Mouse (Mus musculus) lung, embryonic 16.5 days (tissue): ENCODE results near the gene Gm12258. TPM values are rescaled to one million over a fixed set of nuclear protein-coding genes. Genes with fewer than 3 reads are reported as not detected.
"Not testable (repeated sequence)": the region's sequence is repeated elsewhere in the genome, so short reads cannot be mapped to it uniquely, and the experiment has no call there.

Experiments
- ATAC-seq: fragments of 200-750 bp; cut with Nextera tagmentation; 2 replicates; pipeline ENCODE4 v1.8.0; 2017; ENCODE audit warnings: low read depth, mild to moderate bottlenecking, moderate library complexity
- H3K27ac ChIP-seq: fragments of 300-500 bp; sonication (generic); 2 replicates; pipeline ENCODE4 v1.5.1; 2014; ENCODE audit warnings: mild to moderate bottlenecking, control low read depth, low read length
- H3K27me3 ChIP-seq: fragments of 300-500 bp; sonication (generic); 2 replicates; pipeline ENCODE4 v1.6.1; 2014; ENCODE audit warnings: low read depth, low read length, mixed read lengths; ENCODE audit not compliant: control insufficient read depth, insufficient read depth
- H3K36me3 ChIP-seq: fragments of 300-500 bp; sonication (generic); 2 replicates; pipeline ENCODE4 v1.6.1; 2014; ENCODE audit warnings: low read length; ENCODE audit not compliant: control insufficient read depth, insufficient read depth
- H3K4me1 ChIP-seq: fragments of 300-500 bp; sonication (generic); replicated peaks from 2 replicates; pipeline ENCODE4 v1.6.1; 2014; ENCODE audit warnings: low read length, mixed read lengths; ENCODE audit not compliant: control insufficient read depth, insufficient read depth
- H3K4me2 ChIP-seq: fragments of 300-500 bp; sonication (generic); 2 replicates; pipeline ENCODE4 v1.6.1; 2014; ENCODE audit warnings: low read depth, low read length, control low read depth
- H3K4me3 ChIP-seq: fragments of 300-500 bp; sonication (generic); 2 replicates; pipeline ENCODE4 v1.5.1; 2014; ENCODE audit warnings: mild to moderate bottlenecking, low read length, control low read depth
- H3K9ac ChIP-seq: fragments of 300-500 bp; sonication (generic); 2 replicates; pipeline ENCODE4 v1.6.1; 2014; ENCODE audit warnings: low read length, control low read depth
- H3K9me3 ChIP-seq: fragments of 300-500 bp; sonication (generic); 2 replicates; pipeline ENCODE4 v1.6.1; 2016; ENCODE audit warnings: low read length; ENCODE audit not compliant: control insufficient read depth
- WGBS: fragments of 180-500 bp; shearing (Covaris S2); extraction: QIAGEN DNeasy Blood & Tissue Kit; methylation state at CpG from one replicate; pipeline ENCODE4 v1.1.7; 2014; 5-methylcytosine and 5-hydroxymethylcytosine counted together
- polyA plus RNA-seq: library from polyadenylated mRNA; unstranded; fragments of >200 nt; fragmentation: Nextera tagmentation; extraction: Ambion mirVana; gene quantifications from 2 replicates; pipeline ENCODE4 v1.2.1, GENCODE M21; 2015

Gm12258 gene
- polyA plus RNA-seq, 1 experiment from 2014 or later, result 8.0 TPM

DNA sequence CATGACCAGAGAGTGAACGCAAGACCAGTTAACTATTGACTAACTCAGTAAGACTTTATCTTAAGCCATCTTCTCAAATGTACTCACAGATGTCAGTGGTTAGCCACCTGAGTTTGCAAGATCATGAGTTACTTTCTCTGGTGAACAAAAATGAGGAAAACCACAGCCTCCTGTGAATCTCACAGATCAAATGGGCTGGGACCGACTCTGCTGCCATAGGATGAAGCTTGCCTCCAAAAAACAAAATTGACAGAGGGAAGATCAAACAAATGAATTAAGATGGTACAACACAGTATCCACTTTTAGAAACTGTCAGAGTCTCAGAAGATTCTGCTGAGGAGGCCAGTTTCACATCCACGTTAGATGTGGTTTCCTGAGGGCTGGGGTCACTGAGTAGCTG, 17.2 kb upstream of the Gm12258 start:
- WGBS, result 78% methylated on average over 3 of the region's 3 CpGs
- H3K9ac ChIP-seq, result no peak overlapping the region
- no peak for ATAC-seq
- H3K27me3 ChIP-seq, result no peaks in the 10 kb centered on the region
- no peaks in the 10 kb centered on the region for H3K9me3 ChIP-seq
- H3K4me1 ChIP-seq, result no peaks in the 10 kb centered on the region
- H3K4me2 ChIP-seq, result no peak overlapping the region
- no peak overlapping the region for H3K4me3 ChIP-seq
- H3K27ac ChIP-seq, result no peak overlapping the region
- H3K36me3 ChIP-seq, result no peaks in the 10 kb centered on the region

DNA sequence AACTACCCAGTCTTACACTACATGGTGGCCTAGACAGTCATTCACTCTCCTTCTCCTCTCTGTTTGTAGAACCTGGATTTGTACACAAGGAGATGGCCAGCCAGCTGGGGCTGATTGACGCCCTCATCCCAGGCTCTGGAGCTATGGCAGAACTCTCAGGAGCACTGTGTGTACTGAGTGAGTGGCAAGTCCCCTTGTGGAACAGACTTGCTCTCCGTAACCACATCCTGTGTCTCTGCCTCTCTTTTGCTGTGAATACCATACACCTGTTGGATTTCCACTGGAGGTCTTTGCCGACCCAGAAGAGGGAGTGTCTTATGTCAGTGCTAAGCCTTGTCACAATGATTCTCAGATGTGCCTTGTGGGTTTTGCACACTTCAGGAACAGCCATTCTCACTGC, 14.4 kb upstream of the Gm12258 start:
- ATAC-seq, result not testable (repeated sequence)

DNA sequence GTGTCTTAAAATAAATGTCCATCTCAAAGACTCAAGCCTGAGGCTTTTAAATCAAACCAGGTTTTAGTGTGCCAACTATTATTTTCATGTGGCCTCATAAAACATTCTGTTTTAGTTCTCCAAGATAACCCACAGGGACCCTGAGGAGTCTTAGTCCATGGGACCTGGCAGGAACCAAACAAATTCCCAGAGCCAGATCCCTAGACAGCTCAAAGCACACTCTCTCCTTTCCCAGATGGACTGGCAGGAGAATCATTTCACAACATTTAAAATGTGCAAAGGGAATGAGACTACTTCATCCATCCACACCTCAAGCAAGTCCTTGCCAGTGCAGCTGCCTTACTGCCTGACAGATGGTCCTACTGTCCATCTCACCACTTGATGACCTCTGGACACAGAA, 8.0 kb upstream of the Gm12258 start, which contains the start of gene Olfr311:
Olfr311 (plus strand) TSS at position 301 of the 400 bp plus-strand sequence.
- not testable (repeated sequence) for H3K9me3 ChIP-seq, H3K4me1 ChIP-seq, H3K27me3 ChIP-seq, H3K4me2 ChIP-seq, ATAC-seq, H3K9ac ChIP-seq, H3K36me3 ChIP-seq, H3K4me3 ChIP-seq, H3K27ac ChIP-seq

More for the DNA sequence above, 14.4 kb upstream of the Gm12258 start:
- not testable (repeated sequence) for H3K4me1 ChIP-seq, H3K4me3 ChIP-seq, H3K27ac ChIP-seq, H3K9ac ChIP-seq, H3K36me3 ChIP-seq, H3K27me3 ChIP-seq, H3K4me2 ChIP-seq, H3K9me3 ChIP-seq
- 53% methylated on average over 3 of the region's 3 CpGs for WGBS

DNA sequence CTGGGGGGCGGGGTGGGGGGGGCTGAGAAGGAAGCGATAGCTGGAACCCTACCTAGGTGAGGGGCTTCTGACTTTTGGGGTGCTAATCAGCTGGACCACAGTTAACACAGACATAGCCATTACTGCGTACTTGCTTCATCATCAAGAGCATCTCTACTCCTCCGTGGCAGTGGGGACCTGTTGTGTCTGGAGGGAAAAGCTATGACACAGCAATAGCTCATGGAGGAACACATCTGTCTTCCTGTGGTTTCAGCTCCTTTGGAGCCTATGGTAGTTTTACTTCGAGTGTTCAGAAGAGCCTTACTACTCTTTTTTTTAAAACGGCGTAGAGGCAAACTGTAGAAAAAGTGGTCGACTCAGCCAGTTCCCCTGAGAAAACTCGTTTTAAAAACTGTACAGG, 678 bp downstream of the Gm12258 start:
- Histone ChIP-seq H3K27ac (no peak overlapping the region), H3K9ac (peak overlapping the region; percentile 78)
- WGBS, result 44% methylated on average over 9 of the region's 9 CpGs

DNA sequence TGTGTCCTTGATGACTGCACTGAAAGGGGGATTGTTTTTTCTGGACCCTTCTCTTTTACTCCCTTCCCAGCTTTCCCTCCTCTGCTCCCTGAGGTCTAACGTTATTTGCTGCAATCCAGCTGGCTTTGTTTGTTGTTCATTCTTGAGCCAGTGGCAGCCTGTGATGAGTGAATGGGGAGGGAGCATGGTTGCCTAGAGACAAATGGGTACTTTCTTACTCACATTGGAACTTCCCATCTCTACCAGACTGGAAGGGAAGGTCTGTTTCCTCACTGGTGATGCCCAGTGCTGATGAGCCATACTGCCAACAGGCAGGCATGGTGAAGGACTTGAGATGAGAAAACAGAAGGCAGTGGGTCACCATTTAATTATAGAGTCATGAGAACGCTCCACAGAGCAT, 2.8 kb downstream of the Gm12258 start:
- Histone ChIP-seq H3K27me3 (no peaks in the 10 kb centered on the region), H3K4me3 (no peak overlapping the region), H3K4me2 (no peak overlapping the region), H3K4me1 (peaks cover 5% of the 10 kb centered on the region), H3K36me3 (peaks cover 13% of the 10 kb centered on the region), H3K9me3 (no peaks in the 10 kb centered on the region), H3K27ac (no peak overlapping the region), H3K9ac (no peak overlapping the region)
- WGBS, result 61% methylated on average over 2 of the region's 2 CpGs
- no peak for ATAC-seq

More for the DNA sequence above, 678 bp downstream of the Gm12258 start:
- peak overlapping the region; percentile 73 for H3K4me3 ChIP-seq
- peaks cover 7% of the 10 kb centered on the region for H3K36me3 ChIP-seq
- H3K27me3 ChIP-seq, result no peaks in the 10 kb centered on the region
- peak overlapping the region; percentile 72 for H3K4me2 ChIP-seq
- H3K4me1 ChIP-seq, result peaks cover 5% of the 10 kb centered on the region
- no peaks in the 10 kb centered on the region for H3K9me3 ChIP-seq
- ATAC-seq, result no peak

DNA sequence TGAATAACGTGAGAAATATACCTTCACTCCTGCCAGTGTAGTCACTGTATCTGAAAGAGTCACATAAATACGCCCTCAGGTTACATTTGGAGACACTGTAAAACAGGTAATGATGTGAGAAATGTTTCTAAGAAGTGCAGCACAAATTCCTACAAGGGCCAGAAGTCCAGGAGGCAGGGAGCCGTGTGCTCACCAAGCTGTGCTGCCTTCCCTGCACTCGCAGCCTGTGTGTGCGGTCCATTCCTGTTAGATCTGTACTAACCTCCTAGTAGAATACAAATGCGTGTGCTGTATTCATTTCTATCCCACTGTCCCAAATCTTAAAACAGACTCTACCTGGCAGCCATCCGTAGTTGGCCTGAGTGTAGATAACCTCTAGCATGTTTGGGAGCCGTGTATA, 13.8 kb downstream of the Gm12258 start:
- H3K4me1 ChIP-seq, result no peaks in the 10 kb centered on the region
- H3K4me2 ChIP-seq, result no peak overlapping the region
- 96% methylated on average over 8 of the region's 8 CpGs for WGBS
- no peak overlapping the region for H3K27ac ChIP-seq
- no peak overlapping the region for H3K9ac ChIP-seq
- H3K36me3 ChIP-seq, result peaks cover 49% of the 10 kb centered on the region
- peaks cover 25% of the 10 kb centered on the region for H3K9me3 ChIP-seq
- no peak overlapping the region for H3K4me3 ChIP-seq
- ATAC-seq, result no peak
- no peaks in the 10 kb centered on the region for H3K27me3 ChIP-seq

DNA sequence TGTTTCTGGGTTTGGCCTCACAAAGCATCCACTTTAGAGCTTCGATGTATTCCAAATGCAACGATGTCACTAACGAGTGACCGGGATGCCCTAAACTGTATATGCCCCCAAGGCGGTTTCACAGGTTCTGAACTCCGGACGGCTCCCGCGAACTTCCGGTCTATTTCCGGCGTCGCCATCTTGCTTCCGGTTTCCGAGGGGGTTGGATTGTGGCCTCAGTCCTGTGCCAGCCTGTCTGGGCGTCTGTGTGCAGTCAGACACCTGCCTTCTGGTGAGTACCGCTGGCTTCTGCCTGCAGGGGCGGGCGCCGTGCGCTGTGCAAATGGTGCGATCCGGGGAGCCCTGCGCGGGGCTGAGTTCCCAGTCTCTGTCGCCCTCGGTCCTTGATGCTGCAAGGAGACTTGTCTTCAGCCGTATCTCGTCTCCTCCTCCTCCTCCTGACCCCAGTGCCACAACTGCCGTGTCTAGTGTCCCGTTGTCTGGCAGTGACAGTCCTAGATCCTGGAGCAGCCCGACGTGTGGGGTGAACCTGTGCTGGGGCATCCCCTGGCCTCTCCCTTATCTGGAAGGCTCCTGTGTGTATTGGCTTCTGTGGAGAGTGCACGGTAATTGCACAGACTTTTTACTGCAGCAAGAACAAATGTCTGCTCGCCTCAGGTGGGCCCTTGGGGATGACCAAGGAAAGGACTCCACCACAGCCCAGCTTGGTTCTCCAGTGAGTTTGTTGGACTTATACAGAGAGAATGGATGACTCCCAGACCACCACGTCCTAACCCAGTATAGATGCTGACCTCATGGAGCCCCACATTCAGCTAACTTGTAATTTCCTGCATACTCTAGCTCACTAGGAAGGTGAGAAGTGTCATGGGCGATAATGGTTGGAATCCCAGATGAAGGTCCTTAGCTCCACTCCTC, 20.3 kb downstream of the Gm12258 start, which contains the start of gene 2810021J22Rik:
2810021J22Rik (plus strand) TSS at position 178 of the 915 bp plus-strand sequence.
- Histone ChIP-seq H3K4me1 (peaks cover 7% of the 10 kb centered on the region), H3K9me3 (no peaks in the 10 kb centered on the region), H3K27ac (peak within 1 kb of the TSS; percentile 55), H3K27me3 (no peaks in the 10 kb centered on the region), H3K9ac (peak within 1 kb of the TSS; percentile 85), H3K36me3 (0 out of 2 replicates have a peak, but pooled peaks cover 2% of the 10 kb centered on the region), H3K4me2 (peak within 1 kb of the TSS; percentile 84), H3K4me3 (peak within 1 kb of the TSS; percentile 81)
- ATAC-seq, result peak; percentile 93
- 2% methylated on average over 37 of the region's 37 CpGs for WGBS

DNA sequence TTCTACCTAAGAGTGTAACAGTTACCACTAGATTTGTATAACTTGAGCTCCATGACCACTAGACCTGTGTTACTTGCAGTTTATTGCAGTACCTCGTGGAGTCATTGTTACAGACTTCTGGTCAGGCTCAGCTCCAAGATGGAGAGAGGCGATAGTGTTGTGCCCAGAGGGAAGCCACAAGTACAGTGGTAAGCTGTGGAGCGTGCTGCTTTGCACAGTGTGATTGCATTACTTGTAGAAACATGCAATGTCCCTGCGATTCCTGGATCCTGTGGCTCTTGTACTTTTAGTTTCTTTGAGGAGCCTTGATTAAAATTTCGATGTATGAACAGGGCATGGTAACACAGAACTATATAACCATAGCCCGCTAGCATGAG, 21.0 kb downstream of the Gm12258 start:
- Histone ChIP-seq H3K4me1 (peaks cover 7% of the 10 kb centered on the region), H3K36me3 (0 out of 2 replicates have a peak, but pooled peaks cover 2% of the 10 kb centered on the region), H3K9ac (peak overlapping the region; percentile 85), H3K9me3 (no peaks in the 10 kb centered on the region), H3K4me3 (peak overlapping the region; percentile 81), H3K27ac (no peak overlapping the region), H3K27me3 (no peaks in the 10 kb centered on the region), H3K4me2 (peak overlapping the region; percentile 84)
- 81% methylated on average over 6 of the region's 6 CpGs for WGBS
- no peak for ATAC-seq

DNA sequence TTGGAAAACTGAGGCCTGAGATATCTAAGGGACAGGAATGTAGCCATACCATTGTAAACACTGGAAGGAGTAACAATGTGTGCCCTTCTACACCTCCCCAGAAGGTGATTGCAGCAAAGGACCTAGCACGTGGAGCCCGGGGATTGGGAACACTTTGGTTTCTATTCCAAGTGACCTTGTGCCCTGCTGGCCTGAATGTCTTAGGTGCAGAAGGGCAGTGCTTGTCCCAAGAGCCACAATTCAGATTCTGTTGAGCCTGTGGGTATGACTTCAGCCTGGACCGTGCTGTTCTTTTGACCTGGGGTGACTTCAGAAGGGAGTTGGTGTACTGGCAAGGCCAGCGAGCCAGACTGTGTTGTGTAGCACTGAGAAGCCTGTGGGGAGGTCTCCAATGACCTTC, 24.0 kb downstream of the Gm12258 start:
- no peak for ATAC-seq
- H3K27me3 ChIP-seq, result no peaks in the 10 kb centered on the region

More for the DNA sequence above, 24.0 kb downstream of the Gm12258 start:
- no peak overlapping the region for H3K9ac ChIP-seq
- H3K4me3 ChIP-seq, result no peak overlapping the region
- H3K9me3 ChIP-seq, result no peaks in the 10 kb centered on the region
- H3K4me2 ChIP-seq, result no peak overlapping the region
- no peak overlapping the region for H3K27ac ChIP-seq
- WGBS, result 87% methylated on average over 4 of the region's 4 CpGs
- H3K36me3 ChIP-seq, result 0 out of 2 replicates have a peak, but pooled peaks cover 2% of the 10 kb centered on the region
- peaks cover 7% of the 10 kb centered on the region for H3K4me1 ChIP-seq
